Mouse (Mus musculus): ENCODE measurements around the gene Atg16l2. TPM values are rescaled to one million over a fixed set of nuclear protein-coding genes. Genes with fewer than 3 reads are reported as not detected.

The Atg16l2 gene
- polyA plus RNA-seq, 1 experiment from 2014 or later: 17.1 TPM

- Histone ChIP-seq H3K4me2 (peak overlapping the region; percentile 96), H3K9me3 (no peaks in the 10 kb centered on the region), H3K4me3 (peak overlapping the region; percentile 72), H3K4me1 (peaks cover 27% of the 10 kb centered on the region), H3K27me3 (no peaks in the 10 kb centered on the region), H3K9ac (peak overlapping the region; percentile 55), H3K27ac (peak overlapping the region; percentile 61), H3K36me3 (0 out of 2 replicates have a peak, but pooled peaks cover 6% of the 10 kb centered on the region)
- WGBS: 5% methylated on average over 25 of the region's 37 CpGs
- 0 out of 2 replicates have a peak, but pooled peaks have one; percentile 45 for ATAC-seq (ENCODE audit: insufficient number of reproducible peaks, low FRiP score, low TSS enrichment, low read depth)
Measured at GRCm38 (mm10) chr7:101320399-101321217, 18.6 kb upstream of the Atg16l2 start.

GRCm38 (mm10) chr7:101319796-101320195 is 17.7 kb upstream of the Atg16l2 start:
- no peak overlapping the region for H3K9ac ChIP-seq
- no peaks in the 10 kb centered on the region for H3K9me3 ChIP-seq
- 90% methylated on average over 1 of the region's 1 CpGs for WGBS
- no peak for ATAC-seq (ENCODE audit: insufficient number of reproducible peaks, low FRiP score, low TSS enrichment, low read depth)
- H3K27me3 ChIP-seq: no peaks in the 10 kb centered on the region
- H3K27ac ChIP-seq: no peak overlapping the region
- H3K4me1 ChIP-seq: peaks cover 27% of the 10 kb centered on the region
- H3K4me2 ChIP-seq: no peak overlapping the region
- no peaks in the 10 kb centered on the region for H3K36me3 ChIP-seq
- no peak overlapping the region for H3K4me3 ChIP-seq

- Histone ChIP-seq H3K9me3 (no peaks in the 10 kb centered on the region), H3K4me2 (no peak overlapping the region), H3K36me3 (no peaks in the 10 kb centered on the region), H3K4me3 (no peak overlapping the region), H3K27ac (no peak overlapping the region), H3K9ac (no peak overlapping the region), H3K4me1 (peaks cover 27% of the 10 kb centered on the region), H3K27me3 (no peaks in the 10 kb centered on the region)
- WGBS: 63% methylated on average over 4 of the region's 4 CpGs
- no peak for ATAC-seq (ENCODE audit: insufficient number of reproducible peaks, low FRiP score, low TSS enrichment, low read depth)
Measured at GRCm38 (mm10) chr7:101318848-101319247, 16.8 kb upstream of the Atg16l2 start.

- no peak within 1 kb of the TSS for H3K4me2 ChIP-seq
- no peaks in the 10 kb centered on the region for H3K36me3 ChIP-seq
- H3K4me3 ChIP-seq: no peak within 1 kb of the TSS
- no peaks in the 10 kb centered on the region for H3K27me3 ChIP-seq
- no peak within 1 kb of the TSS for H3K9ac ChIP-seq
- no peak for ATAC-seq (ENCODE audit: insufficient number of reproducible peaks, low FRiP score, low TSS enrichment, low read depth)
- 81% methylated on average over 3 of the region's 3 CpGs for WGBS
- no peaks in the 10 kb centered on the region for H3K9me3 ChIP-seq
- peaks cover 16% of the 10 kb centered on the region for H3K4me1 ChIP-seq
- H3K27ac ChIP-seq: no peak within 1 kb of the TSS
Measured at GRCm38 (mm10) chr7:101317014-101317413, 15.0 kb upstream of the Atg16l2 start, which contains the start of gene Stard10. Stard10 (plus strand) TSS chr7:101317086.

GRCm38 (mm10) chr7:101316591-101317001 is 14.5 kb upstream of the Atg16l2 start:
- WGBS: 50% methylated on average over 6 of the region's 6 CpGs

GRCm38 (mm10) chr7:101315699-101316098 is 13.6 kb upstream of the Atg16l2 start:
- ATAC-seq (ENCODE audit: insufficient number of reproducible peaks, low FRiP score, low TSS enrichment, low read depth): no peak
- Histone ChIP-seq H3K27ac (no peak overlapping the region), H3K4me2 (no peak overlapping the region), H3K9ac (no peak overlapping the region), H3K4me1 (peaks cover 12% of the 10 kb centered on the region), H3K27me3 (no peaks in the 10 kb centered on the region), H3K9me3 (no peaks in the 10 kb centered on the region), H3K36me3 (no peaks in the 10 kb centered on the region), H3K4me3 (no peak overlapping the region)

More at GRCm38 (mm10) chr7:101316591-101317001, 14.5 kb upstream of the Atg16l2 start:
- H3K4me2 ChIP-seq: no peak overlapping the region
- H3K9me3 ChIP-seq: no peaks in the 10 kb centered on the region
- H3K4me3 ChIP-seq: no peak overlapping the region
- ATAC-seq (ENCODE audit: insufficient number of reproducible peaks, low FRiP score, low TSS enrichment, low read depth): no peak
- H3K27ac ChIP-seq: no peak overlapping the region
- peaks cover 11% of the 10 kb centered on the region for H3K4me1 ChIP-seq
- H3K9ac ChIP-seq: no peak overlapping the region
- H3K36me3 ChIP-seq: no peaks in the 10 kb centered on the region
- H3K27me3 ChIP-seq: no peaks in the 10 kb centered on the region

GRCm38 (mm10) chr7:101314396-101314795 is 12.3 kb upstream of the Atg16l2 start:
- Histone ChIP-seq H3K9me3 (no peaks in the 10 kb centered on the region), H3K4me3 (no peak overlapping the region), H3K27ac (no peak overlapping the region), H3K36me3 (no peaks in the 10 kb centered on the region), H3K4me2 (no peak overlapping the region), H3K9ac (no peak overlapping the region), H3K4me1 (peaks cover 4% of the 10 kb centered on the region; the same call in 1 of the 2 replicates), H3K27me3 (no peaks in the 10 kb centered on the region)
- no peak for ATAC-seq (ENCODE audit: insufficient number of reproducible peaks, low FRiP score, low TSS enrichment, low read depth)
- WGBS: 54% methylated on average over 5 of the region's 5 CpGs

GRCm38 (mm10) chr7:101313033-101313432 is 11.0 kb upstream of the Atg16l2 start:
- 57% methylated on average over 3 of the region's 3 CpGs for WGBS
- Histone ChIP-seq H3K4me2 (no peak overlapping the region), H3K36me3 (no peaks in the 10 kb centered on the region), H3K27me3 (no peaks in the 10 kb centered on the region), H3K27ac (no peak overlapping the region), H3K4me1 (peaks cover 4% of the 10 kb centered on the region; the same call in 1 of the 2 replicates), H3K4me3 (no peak overlapping the region), H3K9ac (no peak overlapping the region), H3K9me3 (no peaks in the 10 kb centered on the region)
- ATAC-seq (ENCODE audit: insufficient number of reproducible peaks, low FRiP score, low TSS enrichment, low read depth): no peak

- peaks cover 4% of the 10 kb centered on the region; the same call in 1 of the 2 replicates for H3K4me1 ChIP-seq
- ATAC-seq (ENCODE audit: insufficient number of reproducible peaks, low FRiP score, low TSS enrichment, low read depth): no peak
- H3K9ac ChIP-seq: no peak overlapping the region
- H3K27me3 ChIP-seq: no peaks in the 10 kb centered on the region
- no peaks in the 10 kb centered on the region for H3K36me3 ChIP-seq
- H3K27ac ChIP-seq: peak overlapping the region; percentile 74
- peak overlapping the region; percentile 74 for H3K4me3 ChIP-seq
- H3K9me3 ChIP-seq: no peaks in the 10 kb centered on the region
- 25% methylated on average over 2 of the region's 2 CpGs for WGBS
- peak overlapping the region; percentile 56 for H3K4me2 ChIP-seq
Measured at GRCm38 (mm10) chr7:101311061-101311460, 9.0 kb upstream of the Atg16l2 start.

- WGBS: under 1% methylated on average over 43 of the region's 43 CpGs
Measured at GRCm38 (mm10) chr7:101310327-101311028, 8.4 kb upstream of the Atg16l2 start.

GRCm38 (mm10) chr7:101309985-101310326 is 7.9 kb upstream of the Atg16l2 start:
- Histone ChIP-seq H3K27me3 (no peaks in the 10 kb centered on the region), H3K9ac (peak overlapping the region; percentile 71; the same call in 1 of the 2 replicates), H3K9me3 (no peaks in the 10 kb centered on the region), H3K4me2 (peak overlapping the region; percentile 56), H3K4me1 (peaks cover 4% of the 10 kb centered on the region; the same call in 1 of the 2 replicates), H3K4me3 (peak overlapping the region; percentile 74), H3K27ac (peak overlapping the region; percentile 97), H3K36me3 (no peaks in the 10 kb centered on the region)
- 27% methylated on average over 5 of the region's 5 CpGs for WGBS
- no peak for ATAC-seq (ENCODE audit: insufficient number of reproducible peaks, low FRiP score, low TSS enrichment, low read depth)

More at GRCm38 (mm10) chr7:101310327-101311028, 8.4 kb upstream of the Atg16l2 start:
- H3K4me2 ChIP-seq: peak overlapping the region; percentile 56
- peak overlapping the region; percentile 97 for H3K27ac ChIP-seq
- peak; percentile 94 for ATAC-seq (ENCODE audit: insufficient number of reproducible peaks, low FRiP score, low TSS enrichment, low read depth)
- peaks cover 4% of the 10 kb centered on the region; the same call in 1 of the 2 replicates for H3K4me1 ChIP-seq
- peak overlapping the region; percentile 71 for H3K9ac ChIP-seq
- no peaks in the 10 kb centered on the region for H3K27me3 ChIP-seq
- H3K36me3 ChIP-seq: no peaks in the 10 kb centered on the region
- no peaks in the 10 kb centered on the region for H3K9me3 ChIP-seq
- H3K4me3 ChIP-seq: peak overlapping the region; percentile 74

GRCm38 (mm10) chr7:101306841-101307240 is 4.8 kb upstream of the Atg16l2 start:
- H3K27ac ChIP-seq: no peak overlapping the region
- WGBS: 36% methylated on average over 2 of the region's 2 CpGs
- ATAC-seq (ENCODE audit: insufficient number of reproducible peaks, low FRiP score, low TSS enrichment, low read depth): no peak

More at GRCm38 (mm10) chr7:101306841-101307240, 4.8 kb upstream of the Atg16l2 start:
- Histone ChIP-seq H3K9me3 (no peaks in the 10 kb centered on the region), H3K27me3 (no peaks in the 10 kb centered on the region), H3K9ac (no peak overlapping the region), H3K4me3 (no peak overlapping the region), H3K4me1 (peaks cover 10% of the 10 kb centered on the region), H3K4me2 (no peak overlapping the region), H3K36me3 (no peaks in the 10 kb centered on the region)
